Mouse (Mus musculus) mouse embryonic stem cell (cell line): ENCODE data around the gene Vmn1r4.

ENCODE experiments used
- in situ Hi-C, 2 experiments: fragments of 300-500 bp; cut with MboI; formaldehyde crosslinking; loops; 1 replicate in 1 of 2; 3 replicates in 1 of 2; pipeline ENCODE4 v1.14.3; 2019 to 2020; ENCODE audit warnings: low sequenced_read_pairs in 2 of 2, low pct_unique_long_range_greater_than_20kb in 1 of 2, mixed read lengths in 1 of 2; ENCODE audit not compliant: unreplicated experiment in 1 of 2

The Vmn1r4 gene

GRCm38 (mm10) chr6:56910910-56911309, 12.9 kb upstream of the Vmn1r4 start:
- in situ Hi-C loops: no loop called here

- in situ Hi-C loops: no loop called here
Observed at GRCm38 (mm10) chr6:56913092-56913858, 10.5 kb upstream of the Vmn1r4 start.

GRCm38 (mm10) chr6:56916279-56916678, 7.5 kb upstream of the Vmn1r4 start:
- in situ Hi-C loops: no loop called here

GRCm38 (mm10) chr6:56917578-56918368, 6.0 kb upstream of the Vmn1r4 start:
- in situ Hi-C loops: no loop called here

GRCm38 (mm10) chr6:56919330-56920044, 4.3 kb upstream of the Vmn1r4 start:
- in situ Hi-C loops: no loop called here

GRCm38 (mm10) chr6:56920222-56921092, 3.4 kb upstream of the Vmn1r4 start:
- in situ Hi-C loops: no loop called here

- in situ Hi-C loops: no loop called here
Observed at GRCm38 (mm10) chr6:56923331-56923725, 487 bp upstream of the Vmn1r4 start.

GRCm38 (mm10) chr6:56931648-56932415, 8.0 kb downstream of the Vmn1r4 start:
- in situ Hi-C loops: no loop called here

- in situ Hi-C loops: no loop called here
Observed at GRCm38 (mm10) chr6:56932464-56932863, 8.6 kb downstream of the Vmn1r4 start.

GRCm38 (mm10) chr6:56934366-56934765, 10.6 kb downstream of the Vmn1r4 start:
- in situ Hi-C loops: no loop called here

GRCm38 (mm10) chr6:56956436-56956835, 32.6 kb downstream of the Vmn1r4 start:
- in situ Hi-C loops: no loop called here

- in situ Hi-C loops: no loop called here
Observed at GRCm38 (mm10) chr6:56969973-56970372, 46.2 kb downstream of the Vmn1r4 start, which contains the start of gene Vmn1r5. Gene Vmn1r5 (plus strand): TSS chr6:56970273.

- in situ Hi-C loops: no loop called here
Observed at GRCm38 (mm10) chr6:56996943-56997342, 73.1 kb downstream of the Vmn1r4 start, which contains the start of gene Vmn1r6. Gene Vmn1r6 (plus strand): TSS chr6:56997243.
